Mouse (Mus musculus) heart, adult 11 months (tissue): ENCODE data around the gene Cdc42bpb.

Source experiments
- DNase-seq: peaks from one replicate; pipeline ENCODE4 v3.0.0; 2022

The Cdc42bpb gene

GRCm38 (mm10) chr12:111385883-111386641 is 8.5 kb upstream of the Cdc42bpb start:
- DNase-seq: no peak

- DNase-seq: peak; percentile 90
Measured at GRCm38 (mm10) chr12:111378812-111379211, 1.3 kb upstream of the Cdc42bpb start.

DNA sequence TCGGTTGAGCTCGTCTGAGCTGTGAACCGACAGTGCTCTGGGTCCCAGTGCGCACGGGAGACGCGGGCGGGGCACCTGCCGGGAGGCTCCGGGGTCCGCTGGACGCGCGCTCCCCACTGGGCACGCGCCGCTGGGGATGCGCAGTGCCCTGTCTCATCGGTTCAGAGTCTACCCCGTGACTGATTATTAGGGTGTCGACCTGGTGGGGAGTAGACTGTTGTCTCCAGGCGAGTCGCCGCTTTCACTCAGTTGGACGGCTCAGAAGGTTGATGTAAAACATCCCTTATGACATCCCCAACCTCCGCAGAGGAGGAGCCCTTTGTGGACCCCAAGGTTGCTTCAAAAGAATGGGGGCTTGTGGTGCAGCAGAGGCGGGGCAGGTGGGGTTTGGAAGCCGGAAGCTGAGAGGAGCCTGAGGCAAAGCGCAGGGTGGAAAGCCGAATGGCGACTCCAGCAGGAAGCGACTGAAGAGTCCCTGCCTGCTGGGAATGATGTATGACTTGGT is 520 bp upstream of the Cdc42bpb start:
- DNase-seq: no peak

DNA sequence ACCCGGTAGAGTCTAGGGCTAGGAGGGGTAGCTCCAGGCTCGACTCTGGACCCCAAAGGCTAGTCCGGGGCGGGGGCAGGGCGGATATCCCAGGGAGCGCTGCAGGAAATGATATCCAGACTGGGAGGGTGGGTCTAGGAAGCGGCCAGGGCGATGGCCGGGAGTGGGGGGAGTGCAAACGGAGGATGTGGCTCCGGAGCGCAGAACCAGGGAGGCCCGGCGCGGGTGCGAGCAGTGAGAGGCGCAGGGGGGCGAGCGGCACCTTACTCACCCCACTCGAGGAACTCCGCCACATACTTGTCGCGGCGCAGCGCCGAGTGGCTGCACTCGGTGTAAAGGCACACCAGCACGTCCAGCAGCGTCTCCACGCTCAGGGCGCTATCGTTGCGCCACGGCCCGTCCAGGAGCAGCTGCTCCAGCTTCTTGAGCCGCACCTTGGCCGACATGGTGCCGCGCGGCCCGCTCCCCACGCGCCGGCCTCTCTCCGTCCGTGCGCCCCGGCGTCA is 639 bp downstream of the Cdc42bpb start:
- peak; percentile 99 for DNase-seq

GRCm38 (mm10) chr12:111376053-111376452 is 1.5 kb downstream of the Cdc42bpb start:
- no peak for DNase-seq

DNA sequence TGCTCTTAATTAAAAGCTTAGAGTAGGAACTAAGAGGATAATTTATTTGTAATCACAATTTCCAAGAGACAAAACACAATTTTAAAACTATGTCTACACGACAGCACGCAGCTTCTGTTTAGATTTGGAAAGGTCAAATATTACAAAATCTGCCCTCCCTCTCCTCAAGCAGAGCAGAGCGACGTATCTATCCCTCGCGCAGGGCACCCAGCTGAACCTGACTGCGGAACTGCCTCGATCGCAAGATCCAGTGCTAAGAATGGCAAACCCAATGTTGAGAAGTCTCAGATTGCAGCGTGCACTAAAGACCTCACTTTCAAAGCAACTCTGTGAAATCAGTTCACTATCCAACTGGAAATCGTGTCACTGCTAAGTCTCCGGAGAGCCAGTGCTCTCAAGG is 2.0 kb downstream of the Cdc42bpb start:
- peak; percentile 85 for DNase-seq

- DNase-seq: peak; percentile 90
Measured at GRCm38 (mm10) chr12:111374727-111375126, 2.8 kb downstream of the Cdc42bpb start.

- no peak for DNase-seq
Measured at GRCm38 (mm10) chr12:111373411-111373810, 4.1 kb downstream of the Cdc42bpb start.

DNA sequence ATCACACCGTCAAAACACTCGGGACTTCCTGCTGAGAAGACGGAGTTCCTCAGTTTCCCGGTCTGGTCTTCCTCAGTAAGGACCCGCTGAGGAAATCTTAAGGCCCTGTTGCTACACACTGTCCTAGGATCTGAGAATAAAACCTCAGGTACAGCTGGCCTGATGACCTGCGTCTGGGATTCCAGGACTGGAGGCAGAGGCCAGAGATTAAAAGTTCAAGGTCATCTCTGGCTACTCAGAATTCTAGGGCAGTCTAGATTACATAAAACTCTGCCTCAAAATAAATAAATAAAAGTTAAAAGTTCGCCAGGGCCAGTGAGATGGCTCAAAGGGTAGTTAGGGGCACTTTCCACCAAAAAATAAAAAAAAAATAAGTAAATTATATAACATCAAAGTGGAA is 5.6 kb downstream of the Cdc42bpb start:
- no peak for DNase-seq

DNA sequence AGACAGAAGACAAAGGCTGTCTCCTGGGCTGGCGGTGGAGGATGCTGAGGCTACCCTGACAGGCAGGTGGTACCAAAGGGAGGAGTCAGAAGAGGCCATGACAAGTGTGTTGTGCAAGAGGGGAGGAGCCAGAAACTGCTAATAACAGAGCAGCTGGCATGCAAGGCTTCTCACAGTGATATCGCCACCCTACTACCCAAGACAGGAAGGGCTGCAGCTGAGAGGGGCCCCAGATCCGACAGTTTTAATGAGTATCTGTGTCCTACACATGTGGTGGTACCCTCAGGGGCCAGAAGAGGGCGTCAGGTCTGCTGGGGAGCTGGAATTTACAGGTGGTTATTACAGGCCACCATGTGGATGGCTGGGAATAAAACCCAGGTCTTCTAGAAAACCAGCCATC is 7.3 kb downstream of the Cdc42bpb start:
- DNase-seq: peak; percentile 87

GRCm38 (mm10) chr12:111367065-111367464 is 10.5 kb downstream of the Cdc42bpb start:
- DNase-seq: no peak

DNA sequence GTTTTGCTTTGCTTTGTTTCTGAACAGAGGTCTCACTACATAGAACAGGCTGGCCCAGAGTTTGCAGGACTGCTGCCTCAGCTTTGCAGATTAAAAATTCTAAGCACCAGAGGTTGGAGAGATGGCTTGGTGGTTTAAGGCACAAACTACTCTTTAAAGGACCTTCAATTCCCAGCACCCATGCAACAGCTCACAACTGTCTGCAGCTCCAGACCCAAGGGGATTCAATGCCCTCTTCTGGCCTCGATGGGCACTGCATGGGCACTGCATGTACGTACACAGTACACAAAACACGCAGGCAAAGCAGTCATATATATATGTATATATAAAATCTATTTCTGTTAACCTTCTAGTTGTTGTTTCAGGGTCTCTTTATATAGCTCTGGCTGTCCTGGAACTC is 13.3 kb downstream of the Cdc42bpb start:
- DNase-seq: peak; percentile 86

DNA sequence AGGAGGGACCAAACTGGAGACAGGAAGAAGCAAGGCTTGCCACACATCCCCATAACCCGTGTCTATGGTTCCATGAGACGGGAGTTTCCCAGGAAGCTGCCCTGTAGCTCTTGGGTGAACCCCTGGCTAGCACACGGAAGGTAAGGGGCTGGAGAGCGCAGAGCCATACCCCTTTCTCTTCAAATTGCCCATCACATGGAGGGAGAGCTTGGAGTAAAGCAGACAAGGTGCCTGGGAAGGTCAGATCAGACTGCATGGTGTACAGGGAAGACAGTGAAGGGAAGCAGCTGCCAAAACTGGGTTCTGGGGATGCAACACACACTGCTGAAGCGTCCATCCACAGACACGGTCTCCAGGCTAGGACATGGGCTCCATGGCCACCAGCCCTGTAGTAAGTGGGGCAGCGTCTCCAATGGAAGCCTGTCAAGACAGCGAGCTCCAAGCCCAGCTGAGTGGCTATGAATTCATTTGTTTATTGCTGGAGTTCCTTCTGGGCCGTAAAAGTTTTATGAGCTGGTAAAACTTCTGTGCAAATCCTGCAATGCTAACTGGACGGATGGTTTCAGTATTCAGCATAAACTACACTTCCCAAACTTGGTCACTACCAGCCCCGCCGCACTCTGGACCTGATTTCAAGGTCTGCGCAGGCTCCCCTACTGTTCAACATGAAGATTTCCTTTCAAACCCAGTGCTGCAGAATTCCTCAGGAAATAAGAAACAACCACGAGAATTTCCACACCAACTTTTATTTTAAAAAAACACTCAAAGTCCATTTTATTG is 16.0 kb downstream of the Cdc42bpb start:
- DNase-seq: peak; percentile 87

- peak; percentile 88 for DNase-seq
Measured at GRCm38 (mm10) chr12:111360671-111361070, 16.8 kb downstream of the Cdc42bpb start.

DNA sequence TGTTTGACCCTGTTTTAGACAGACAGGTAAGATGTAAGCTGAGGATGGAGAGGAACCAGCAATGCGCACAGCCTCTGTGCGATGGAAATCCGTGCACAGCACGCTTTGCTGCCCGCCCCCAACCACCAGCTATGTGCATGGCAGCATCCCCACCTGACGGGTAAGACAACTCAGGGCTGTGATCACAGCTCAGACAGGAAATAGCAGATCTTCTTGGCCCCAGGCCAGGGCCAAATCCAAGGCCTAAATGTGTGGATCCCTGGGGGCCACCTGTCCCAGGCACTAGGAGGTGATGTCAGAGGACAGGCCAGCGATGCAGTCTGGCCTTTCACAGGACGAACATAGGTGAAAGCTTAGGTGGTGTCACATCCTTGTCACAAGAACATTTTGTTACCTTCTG is 21.3 kb downstream of the Cdc42bpb start:
- no peak for DNase-seq

GRCm38 (mm10) chr12:111354142-111354541 is 23.4 kb downstream of the Cdc42bpb start:
- peak; percentile 84 for DNase-seq

DNA sequence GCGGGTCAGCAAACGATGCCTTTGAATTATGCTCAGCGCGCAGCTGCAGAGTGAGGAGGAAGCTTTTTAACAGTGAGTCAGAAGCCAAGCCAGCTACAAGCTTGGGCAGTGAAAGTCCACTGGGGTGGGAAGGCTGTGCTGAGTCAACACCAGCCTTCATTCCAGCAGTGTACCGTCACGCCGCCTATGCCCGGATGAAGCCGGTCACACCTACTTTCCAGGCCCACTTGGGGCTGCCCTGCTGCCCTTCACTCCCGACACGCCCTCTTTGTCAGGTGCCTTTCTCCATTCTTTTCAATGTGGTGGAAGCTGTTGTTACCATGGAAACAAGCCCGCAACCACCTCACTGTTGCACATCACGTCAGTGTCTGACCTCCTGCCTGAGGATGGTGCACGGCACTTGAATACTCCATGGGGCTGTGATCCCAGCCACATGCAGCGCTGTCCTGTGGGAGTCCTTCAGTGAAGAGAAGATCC is 24.0 kb downstream of the Cdc42bpb start:
- peak; percentile 95 for DNase-seq

DNA sequence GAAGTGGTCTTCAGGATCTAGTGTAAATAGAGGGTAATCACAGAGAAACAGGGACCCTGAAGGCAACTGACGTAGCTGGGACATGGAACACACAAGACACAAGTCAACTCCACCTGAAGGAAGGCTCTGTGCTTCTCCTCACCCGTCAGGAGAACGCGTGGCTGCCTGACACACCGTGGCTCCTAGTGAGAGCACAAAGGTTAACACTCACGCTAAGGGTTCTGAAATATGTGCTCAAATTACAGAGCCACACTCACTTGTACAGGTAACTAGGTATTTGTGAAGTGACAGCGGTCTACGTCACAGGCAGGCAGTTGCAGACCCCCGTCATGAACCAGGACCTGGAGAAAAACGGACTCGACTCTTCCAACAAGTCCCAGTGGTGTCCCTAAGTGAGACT is 24.5 kb downstream of the Cdc42bpb start:
- no peak for DNase-seq

DNA sequence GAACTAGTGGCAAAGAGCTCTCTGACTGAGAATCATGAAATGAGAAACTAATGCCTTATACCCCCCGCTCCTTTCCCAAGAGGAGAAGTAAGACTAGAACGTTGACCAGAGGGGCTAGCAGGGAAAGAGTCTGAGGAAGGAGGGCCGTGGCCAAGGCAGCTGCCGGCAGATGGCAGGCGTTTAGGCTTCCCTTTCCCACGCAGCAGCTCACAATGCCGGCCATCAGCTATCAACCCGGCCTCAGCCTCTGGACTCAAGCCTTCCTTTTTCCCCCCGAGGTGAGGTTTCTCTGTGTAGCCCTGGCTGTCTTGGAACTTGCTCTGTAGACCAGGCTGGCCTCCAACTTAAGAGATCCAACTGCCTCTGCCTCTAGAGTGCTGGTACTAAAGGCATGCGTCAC is 25.0 kb downstream of the Cdc42bpb start:
- DNase-seq: no peak

DNA sequence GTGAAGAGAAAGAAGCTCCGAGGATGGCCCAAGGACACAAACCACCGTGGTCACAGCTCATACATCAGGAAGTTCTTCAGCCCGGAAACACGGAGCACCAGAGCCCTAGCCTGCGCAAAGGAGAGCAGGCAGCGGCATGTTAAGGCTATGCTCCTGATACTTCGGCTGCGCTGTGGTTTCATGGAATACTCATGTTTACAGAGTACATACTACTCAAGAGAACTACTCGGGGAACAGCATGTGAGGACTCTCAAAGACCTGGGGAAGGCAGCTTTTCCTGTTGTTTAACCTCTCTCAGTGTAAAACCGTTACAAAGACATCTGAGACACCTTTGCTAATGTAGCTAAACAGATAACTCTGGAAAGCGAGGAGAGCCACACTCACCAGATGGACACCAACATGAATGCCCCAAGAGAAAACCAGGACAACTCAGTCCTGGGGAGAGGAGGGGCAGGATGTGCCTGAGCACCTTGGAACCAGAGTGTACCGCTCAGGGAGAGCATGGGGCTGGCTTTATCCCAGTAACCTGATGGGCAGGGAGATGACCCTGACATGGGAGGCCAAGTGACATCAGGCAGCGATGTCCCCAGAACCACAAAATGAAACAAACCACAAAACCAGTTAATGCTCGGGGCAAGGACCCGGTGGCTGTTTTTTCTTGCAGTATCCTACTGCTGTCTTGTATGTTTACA is 27.8 kb downstream of the Cdc42bpb start:
- peak; percentile 84 for DNase-seq

- no peak for DNase-seq
Measured at GRCm38 (mm10) chr12:111343956-111344355, 33.6 kb downstream of the Cdc42bpb start.

- peak; percentile 82 for DNase-seq
Measured at GRCm38 (mm10) chr12:111340692-111341091, 36.8 kb downstream of the Cdc42bpb start.

- DNase-seq: no peak
Measured at GRCm38 (mm10) chr12:111337864-111338354, 39.6 kb downstream of the Cdc42bpb start.
